ENCODE assay signal across 8 mouse cellular contexts in genomic region chr16:21339061-21339459, GRCm38 (mm10).
DNase-seq lines count a peak whose midpoint lies in the region; ATAC-seq and TF ChIP-seq lines count a peak whose summit lies in the region.

No protein-coding gene starts in this region.

- no peaks in the 10 kb centered on the region for H3K27me3 ChIP-seq in kidney, postnatal 0 days (ENCODE audit: insufficient read depth, low read length)
- H3K27me3 ChIP-seq in forebrain, embryonic 13.5 days, result peaks cover 65% of the 10 kb centered on the region
- no peaks in the 10 kb centered on the region for H3K27me3 ChIP-seq in intestine, embryonic 16.5 days (replicated peaks; ENCODE audit: control insufficient read depth, insufficient read depth, low read length)
- no peaks in the 10 kb centered on the region for H3K27me3 ChIP-seq in midbrain, embryonic 14.5 days (ENCODE audit: control insufficient read depth, insufficient read depth, low read length)

- no peaks in the 10 kb centered on the region for H3K9me3 ChIP-seq in kidney, postnatal 0 days (replicated peaks; ENCODE audit: low read length)
- no peaks in the 10 kb centered on the region for H3K9me3 ChIP-seq in forebrain, embryonic 13.5 days (replicated peaks)
- no peaks in the 10 kb centered on the region for H3K9me3 ChIP-seq in intestine, embryonic 16.5 days (ENCODE audit: control insufficient read depth, low read length)
- H3K9me3 ChIP-seq in midbrain, embryonic 14.5 days (ENCODE audit: control insufficient read depth, low read length), result no peaks in the 10 kb centered on the region

- 65% methylated on average over 6 of the region's 6 CpGs for WGBS in kidney, postnatal 0 days
- WGBS in forebrain, embryonic 13.5 days, result 21% methylated on average over 6 of the region's 6 CpGs
- WGBS in intestine, embryonic 16.5 days, result 50% methylated on average over 6 of the region's 6 CpGs
- WGBS in midbrain, embryonic 14.5 days, result 43% methylated on average over 6 of the region's 6 CpGs

- TF ChIP-seq CTCF in kidney, postnatal 0 days (IDR thresholded peaks at IDR 0.05; ENCODE audit: low read depth), result no peak

- H3K4me1 ChIP-seq in kidney, postnatal 0 days (replicated peaks; ENCODE audit: insufficient read depth, low read length), result peaks cover 7% of the 10 kb centered on the region; the same call in 1 of the 2 replicates
- H3K4me1 ChIP-seq in forebrain, embryonic 13.5 days, result peaks cover 34% of the 10 kb centered on the region
- H3K4me1 ChIP-seq in intestine, embryonic 16.5 days (ENCODE audit: control insufficient read depth, insufficient read depth, low read length), result peaks cover 23% of the 10 kb centered on the region
- peaks cover 29% of the 10 kb centered on the region for H3K4me1 ChIP-seq in midbrain, embryonic 14.5 days (ENCODE audit: control insufficient read depth, insufficient read depth, low read length)

- no peak for ATAC-seq in kidney, postnatal 0 days (replicated peaks; ENCODE audit: low FRiP score, low read depth)
- ATAC-seq in forebrain, embryonic 13.5 days, result peak; percentile 16
- ATAC-seq in intestine, embryonic 16.5 days, result peak; percentile 72
- peak; percentile 44 for ATAC-seq in midbrain, embryonic 14.5 days (ENCODE audit: low FRiP score, low TSS enrichment)

- no peak overlapping the region for H3K4me2 ChIP-seq in kidney, postnatal 0 days (ENCODE audit: low read length)
- H3K4me2 ChIP-seq in forebrain, embryonic 13.5 days, result peak overlapping the region; percentile 45
- no peak overlapping the region for H3K4me2 ChIP-seq in intestine, embryonic 16.5 days (ENCODE audit: low read depth, low read length)
- no peak overlapping the region for H3K4me2 ChIP-seq in midbrain, embryonic 14.5 days (ENCODE audit: low read length)

- H3K27ac ChIP-seq in kidney, postnatal 0 days, result peak overlapping the region; percentile 57
- H3K27ac ChIP-seq in forebrain, embryonic 13.5 days, result peak overlapping the region; percentile 95
- H3K27ac ChIP-seq in intestine, embryonic 16.5 days (ENCODE audit: low read length), result peak overlapping the region; percentile 78
- peak overlapping the region; percentile 84 for H3K27ac ChIP-seq in midbrain, embryonic 14.5 days (replicated peaks; ENCODE audit: low read depth, low read length)

- no peak for DNase-seq in kidney, postnatal 0 days (ENCODE audit: low spot score)
- no peak for DNase-seq in kidney, adult 18-20 months
- DNase-seq in midbrain, embryonic 14.5 days, result no peak
- DNase-seq in adrenal gland, postnatal 14 days, result no peak
- DNase-seq in testis, postnatal 14 days (ENCODE audit: low spot score), result no peak
- DNase-seq in gastrocnemius, adult 8-10 months (ENCODE audit: low spot score in 2 of 2), result no peak

- no peak overlapping the region for H3K4me3 ChIP-seq in kidney, postnatal 0 days (replicated peaks; ENCODE audit: low read depth, low read length)
- H3K4me3 ChIP-seq in forebrain, embryonic 13.5 days, result no peak overlapping the region
- H3K4me3 ChIP-seq in intestine, embryonic 16.5 days (ENCODE audit: low read length), result no peak overlapping the region
- no peak overlapping the region for H3K4me3 ChIP-seq in midbrain, embryonic 14.5 days (replicated peaks; ENCODE audit: low read depth, low read length)

- no peaks in the 10 kb centered on the region for H3K36me3 ChIP-seq in kidney, postnatal 0 days (ENCODE audit: insufficient read depth, low read length)
- H3K36me3 ChIP-seq in forebrain, embryonic 13.5 days (ENCODE audit: poor library complexity, severe bottlenecking), result no peaks in the 10 kb centered on the region
- no peaks in the 10 kb centered on the region for H3K36me3 ChIP-seq in intestine, embryonic 16.5 days (ENCODE audit: control insufficient read depth, insufficient read depth, low read length)
- no peaks in the 10 kb centered on the region for H3K36me3 ChIP-seq in midbrain, embryonic 14.5 days (ENCODE audit: control insufficient read depth, insufficient read depth, low read length)

- H3K9ac ChIP-seq in kidney, postnatal 0 days (ENCODE audit: low read depth, low read length), result 0 out of 2 replicates have a peak overlapping the region, but pooled peaks have one; percentile 2
- H3K9ac ChIP-seq in forebrain, embryonic 13.5 days, result 0 out of 2 replicates have a peak overlapping the region, but pooled peaks have one; percentile 28
- H3K9ac ChIP-seq in intestine, embryonic 16.5 days (ENCODE audit: low read depth, low read length), result no peak overlapping the region
- H3K9ac ChIP-seq in midbrain, embryonic 14.5 days (replicated peaks; ENCODE audit: low read length), result no peak overlapping the region; the same call in 1 of the 2 replicates

Comparison
In these comparisons a context has a peak if more than half of its experiments do, and no peak if none do; other contexts are left out.
1. H3K9ac ChIP-seq: peak in kidney, postnatal 0 days (single experiment) and forebrain, embryonic 13.5 days (single experiment); none in intestine, embryonic 16.5 days (single experiment) and midbrain, embryonic 14.5 days (single experiment).
2. Peak in every context shown above with its lines, with median percentiles within 50 percentile points of each other: H3K27ac ChIP-seq.